Mouse (Mus musculus): ENCODE results near the gene Luzp2. TPM values are rescaled to one million over a fixed set of nuclear protein-coding genes. Genes with fewer than 3 reads are reported as not detected.
A peak's percentile ranks its signal among the peaks of the same experiment; 100 is the strongest.

The Luzp2 gene
- polyA plus RNA-seq, 1 experiment from 2014 or later, result 60.2 TPM

DNA sequence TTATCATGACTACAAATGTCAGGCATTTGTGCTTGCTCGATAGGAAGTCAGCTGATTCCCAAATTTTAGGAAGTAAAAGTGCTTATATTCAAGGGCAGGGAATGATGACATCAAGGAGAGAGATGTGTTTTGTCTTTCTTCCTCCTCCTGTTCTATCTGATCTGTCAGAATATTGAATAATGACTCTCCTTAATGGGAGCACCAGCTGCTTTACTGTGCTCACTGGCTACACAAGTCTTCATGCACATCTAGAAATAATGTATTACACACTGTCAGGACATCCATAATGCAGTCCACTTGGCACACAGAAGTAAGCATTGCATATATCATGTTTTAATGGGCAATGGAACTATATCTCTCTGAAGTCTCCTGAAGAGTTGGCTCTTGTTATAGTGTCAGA, 17.6 kb downstream of the Luzp2 start:
- Histone ChIP-seq H3K4me1 (ENCODE audit: control insufficient read depth, insufficient read depth, low read length) (no peaks in the 10 kb centered on the region), H3K36me3 (ENCODE audit: control insufficient read depth, insufficient read depth, low read length) (no peaks in the 10 kb centered on the region), H3K9ac (replicated peaks; ENCODE audit: low read length) (no peak overlapping the region), H3K27ac (replicated peaks; ENCODE audit: low read depth, low read length) (no peak overlapping the region), H3K4me3 (replicated peaks; ENCODE audit: low read depth, low read length) (no peak overlapping the region), H3K27me3 (ENCODE audit: control insufficient read depth, insufficient read depth, low read length) (no peaks in the 10 kb centered on the region), H3K4me2 (ENCODE audit: low read length) (no peak overlapping the region), H3K9me3 (ENCODE audit: control insufficient read depth, low read length) (no peaks in the 10 kb centered on the region)
- ATAC-seq (ENCODE audit: low FRiP score, low TSS enrichment) (no peak), DNase-seq (no peak)
- 90% methylated on average over 1 of the region's 1 CpGs for WGBS

DNA sequence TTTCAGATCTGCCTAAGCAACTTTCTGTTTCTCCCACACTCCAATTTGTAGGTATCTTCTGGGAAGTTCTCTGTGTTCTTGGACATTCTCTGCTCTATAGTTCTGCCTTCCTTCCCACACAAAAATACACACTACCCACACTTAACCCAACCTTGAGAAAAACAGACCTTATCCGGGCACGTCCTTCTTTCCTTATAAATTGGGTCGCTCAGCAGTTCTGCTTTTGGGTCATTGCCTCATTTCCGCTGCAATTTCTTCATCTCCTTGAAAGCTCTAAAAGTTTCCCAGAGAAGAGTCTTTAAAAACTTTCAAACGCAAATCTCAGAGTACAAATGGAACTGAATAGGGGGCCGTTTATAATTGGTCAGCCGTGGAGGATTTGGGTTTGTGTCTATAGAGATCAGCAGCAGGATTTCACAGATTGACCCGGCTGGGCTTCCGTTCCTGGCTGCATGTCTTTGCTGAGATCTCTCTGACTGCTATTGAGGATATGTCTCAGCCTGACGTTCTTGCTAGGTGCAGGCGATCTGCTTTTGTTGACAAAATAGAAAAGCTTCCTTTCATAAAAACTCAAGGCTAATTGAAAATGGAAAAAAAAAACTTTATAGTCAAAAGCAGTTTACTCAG, 26.0 kb downstream of the Luzp2 start:
- H3K4me2 ChIP-seq (ENCODE audit: low read length), result 0 out of 2 replicates have a peak overlapping the region, but pooled peaks have one; percentile 12

DNA sequence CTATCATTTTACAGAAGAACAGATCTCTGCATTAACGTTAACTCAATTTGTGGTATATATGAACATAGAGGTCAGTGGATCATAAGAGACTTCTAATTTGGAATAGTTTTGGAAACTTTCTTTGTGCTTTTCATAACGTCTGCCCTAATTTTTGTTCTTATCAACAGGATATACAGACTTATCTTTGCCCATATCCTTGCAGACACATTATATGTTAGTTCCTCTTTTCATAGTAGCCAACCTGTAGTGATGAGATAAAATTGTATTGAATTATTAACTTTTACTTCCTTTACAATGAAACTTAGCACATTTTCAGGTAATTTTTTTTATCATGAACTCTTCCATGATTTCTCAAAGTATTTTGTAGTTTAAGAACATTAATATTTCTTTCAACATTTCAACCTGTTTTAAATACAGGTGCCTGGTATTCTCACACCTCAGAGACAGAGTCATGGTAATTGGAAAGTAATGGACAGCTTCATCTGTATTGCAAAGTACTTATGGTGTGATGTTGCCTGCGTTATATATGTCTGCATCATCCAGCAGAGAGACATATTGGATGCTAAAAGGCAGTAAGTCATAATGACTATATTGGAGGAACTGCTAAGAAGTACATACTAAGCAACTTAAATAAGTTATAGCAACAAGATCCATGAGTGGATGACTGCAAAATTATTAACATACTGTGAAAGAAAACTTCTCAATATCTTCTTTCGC, 43.8 kb downstream of the Luzp2 start:
- Histone ChIP-seq H3K4me2 (ENCODE audit: low read length) (no peak overlapping the region), H3K9me3 (ENCODE audit: control insufficient read depth, low read length) (no peaks in the 10 kb centered on the region), H3K36me3 (ENCODE audit: control insufficient read depth, insufficient read depth, low read length) (no peaks in the 10 kb centered on the region), H3K4me3 (replicated peaks; ENCODE audit: low read depth, low read length) (no peak overlapping the region), H3K27ac (replicated peaks; ENCODE audit: low read depth, low read length) (no peak overlapping the region), H3K9ac (replicated peaks; ENCODE audit: low read length) (no peak overlapping the region), H3K4me1 (ENCODE audit: control insufficient read depth, insufficient read depth, low read length) (no peaks in the 10 kb centered on the region), H3K27me3 (ENCODE audit: control insufficient read depth, insufficient read depth, low read length) (no peaks in the 10 kb centered on the region)
- DNase-seq (no peak), ATAC-seq (ENCODE audit: low FRiP score, low TSS enrichment) (no peak)
- WGBS, result 93% methylated on average over 4 of the region's 4 CpGs

More for the DNA sequence above, 26.0 kb downstream of the Luzp2 start:
- Histone ChIP-seq H3K9ac (replicated peaks; ENCODE audit: low read length) (no peak overlapping the region), H3K27ac (replicated peaks; ENCODE audit: low read depth, low read length) (no peak overlapping the region), H3K36me3 (ENCODE audit: control insufficient read depth, insufficient read depth, low read length) (no peaks in the 10 kb centered on the region), H3K4me1 (ENCODE audit: control insufficient read depth, insufficient read depth, low read length) (no peaks in the 10 kb centered on the region), H3K4me3 (replicated peaks; ENCODE audit: low read depth, low read length) (no peak overlapping the region), H3K9me3 (ENCODE audit: control insufficient read depth, low read length) (no peaks in the 10 kb centered on the region), H3K27me3 (ENCODE audit: control insufficient read depth, insufficient read depth, low read length) (no peaks in the 10 kb centered on the region)
- WGBS, result 18% methylated on average over 11 of the region's 11 CpGs
- ATAC-seq (ENCODE audit: low FRiP score, low TSS enrichment) (no peak), DNase-seq (peak; percentile 39)

DNA sequence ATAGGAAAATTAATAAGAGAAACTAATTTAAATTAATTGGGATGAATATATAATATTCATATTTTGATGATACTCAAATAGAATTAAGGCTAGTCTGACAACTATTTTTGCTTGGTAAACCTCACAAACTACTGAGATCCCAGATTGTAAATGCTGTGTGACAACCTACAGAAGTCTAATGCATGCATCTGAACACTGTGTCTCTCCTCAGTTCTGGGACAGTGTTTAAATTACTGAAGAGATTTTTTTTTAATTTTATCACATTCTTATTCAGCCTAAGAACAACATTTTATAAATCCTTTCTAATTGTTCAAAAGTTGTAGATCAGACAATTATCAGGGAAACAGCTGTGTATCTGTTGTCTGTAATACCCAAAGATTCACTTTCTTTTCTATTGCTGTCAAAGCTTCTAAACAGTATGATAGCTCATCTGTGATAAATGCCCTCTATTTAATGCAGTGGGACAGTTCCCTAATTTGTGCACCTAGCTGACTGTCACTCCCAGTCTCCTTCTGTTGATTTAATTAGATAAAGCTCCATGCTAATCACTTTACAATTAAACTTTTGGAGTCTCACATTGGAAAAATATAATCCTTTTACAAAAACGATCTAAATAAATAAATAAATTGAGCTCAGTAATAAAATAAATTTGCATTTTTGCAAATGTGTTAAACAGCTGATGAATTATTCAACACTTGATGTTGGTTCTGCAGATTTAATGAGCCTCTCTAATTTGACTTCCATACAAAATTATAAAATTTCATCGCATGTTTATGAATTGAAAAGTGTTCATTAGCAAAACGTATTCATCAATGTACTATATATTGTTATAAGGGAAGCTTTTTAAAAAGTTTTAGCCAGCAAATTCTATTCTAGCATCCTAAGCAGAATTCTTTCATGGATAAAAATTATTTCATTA, 58.7 kb downstream of the Luzp2 start:
- Histone ChIP-seq H3K9me3 (ENCODE audit: control insufficient read depth, low read length) (no peaks in the 10 kb centered on the region), H3K4me2 (ENCODE audit: low read length) (no peak overlapping the region), H3K27me3 (ENCODE audit: control insufficient read depth, insufficient read depth, low read length) (no peaks in the 10 kb centered on the region), H3K27ac (replicated peaks; ENCODE audit: low read depth, low read length) (no peak overlapping the region), H3K4me3 (replicated peaks; ENCODE audit: low read depth, low read length) (no peak overlapping the region), H3K4me1 (ENCODE audit: control insufficient read depth, insufficient read depth, low read length) (no peaks in the 10 kb centered on the region), H3K9ac (replicated peaks; ENCODE audit: low read length) (no peak overlapping the region), H3K36me3 (ENCODE audit: control insufficient read depth, insufficient read depth, low read length) (no peaks in the 10 kb centered on the region)
- DNase-seq (peak; percentile 21), ATAC-seq (ENCODE audit: low FRiP score, low TSS enrichment) (peak; percentile 46; the same call in 1 of the 2 replicates)
- 49% methylated on average over 3 of the region's 3 CpGs for WGBS

DNA sequence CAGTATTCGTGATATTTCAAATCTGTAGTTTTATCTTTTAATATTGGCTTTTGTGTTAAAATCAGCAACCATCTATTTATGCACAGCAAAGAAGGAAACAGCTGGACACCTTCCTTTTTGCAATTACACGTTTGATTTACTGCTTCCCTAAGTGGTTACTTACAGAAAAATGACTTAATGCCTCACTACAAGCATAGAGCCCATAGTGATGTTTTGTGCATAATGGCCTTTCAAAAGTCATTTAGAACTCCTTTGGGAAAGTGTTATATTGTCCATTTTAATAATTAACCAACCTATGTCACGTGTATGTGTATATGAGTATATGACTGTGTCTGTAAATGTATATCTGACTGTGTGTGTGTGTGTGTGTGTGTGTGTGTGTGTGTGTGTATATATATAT, 63.3 kb downstream of the Luzp2 start:
- ATAC-seq (ENCODE audit: low FRiP score, low TSS enrichment), result no peak
- Histone ChIP-seq H3K4me2 (ENCODE audit: low read length) (no peak overlapping the region), H3K36me3 (ENCODE audit: control insufficient read depth, insufficient read depth, low read length) (no peaks in the 10 kb centered on the region), H3K27me3 (ENCODE audit: control insufficient read depth, insufficient read depth, low read length) (no peaks in the 10 kb centered on the region), H3K4me3 (replicated peaks; ENCODE audit: low read depth, low read length) (no peak overlapping the region), H3K9me3 (ENCODE audit: control insufficient read depth, low read length) (no peaks in the 10 kb centered on the region), H3K4me1 (ENCODE audit: control insufficient read depth, insufficient read depth, low read length) (no peaks in the 10 kb centered on the region), H3K27ac (replicated peaks; ENCODE audit: low read depth, low read length) (no peak overlapping the region), H3K9ac (replicated peaks; ENCODE audit: low read length) (no peak overlapping the region)
- no peak for DNase-seq
- WGBS, result 70% methylated on average over 3 of the region's 3 CpGs

DNA sequence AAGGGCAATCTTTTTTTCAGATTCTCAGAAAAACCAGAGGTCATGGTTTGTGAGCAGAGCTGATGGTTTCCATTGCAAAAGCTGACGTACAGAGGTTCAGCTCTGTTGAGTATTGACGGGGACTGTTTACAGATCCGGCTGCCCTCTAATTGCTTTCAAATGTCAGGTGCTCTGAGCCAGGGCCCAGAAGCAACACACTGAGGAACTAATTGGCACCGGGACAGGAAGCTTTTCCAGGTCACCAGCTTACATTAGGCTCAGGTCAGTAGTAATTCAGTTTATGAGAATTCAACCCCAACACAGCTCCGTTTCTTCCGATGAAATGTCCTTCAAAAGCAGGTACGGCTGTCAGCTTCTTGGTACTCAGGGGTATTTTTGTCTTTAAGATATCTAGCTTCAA, 74.7 kb downstream of the Luzp2 start:
- H3K4me3 ChIP-seq (replicated peaks; ENCODE audit: low read depth, low read length), result no peak overlapping the region
- no peaks in the 10 kb centered on the region for H3K9me3 ChIP-seq (ENCODE audit: control insufficient read depth, low read length)
- no peak overlapping the region for H3K27ac ChIP-seq (replicated peaks; ENCODE audit: low read depth, low read length)
- no peaks in the 10 kb centered on the region for H3K27me3 ChIP-seq (ENCODE audit: control insufficient read depth, insufficient read depth, low read length)
- 63% methylated on average over 7 of the region's 7 CpGs for WGBS
- H3K36me3 ChIP-seq (ENCODE audit: control insufficient read depth, insufficient read depth, low read length), result no peaks in the 10 kb centered on the region
- no peaks in the 10 kb centered on the region for H3K4me1 ChIP-seq (ENCODE audit: control insufficient read depth, insufficient read depth, low read length)
- no peak overlapping the region for H3K9ac ChIP-seq (replicated peaks; ENCODE audit: low read length)
- no peak for DNase-seq
- ATAC-seq (ENCODE audit: low FRiP score, low TSS enrichment), result no peak
- H3K4me2 ChIP-seq (ENCODE audit: low read length), result no peak overlapping the region

DNA sequence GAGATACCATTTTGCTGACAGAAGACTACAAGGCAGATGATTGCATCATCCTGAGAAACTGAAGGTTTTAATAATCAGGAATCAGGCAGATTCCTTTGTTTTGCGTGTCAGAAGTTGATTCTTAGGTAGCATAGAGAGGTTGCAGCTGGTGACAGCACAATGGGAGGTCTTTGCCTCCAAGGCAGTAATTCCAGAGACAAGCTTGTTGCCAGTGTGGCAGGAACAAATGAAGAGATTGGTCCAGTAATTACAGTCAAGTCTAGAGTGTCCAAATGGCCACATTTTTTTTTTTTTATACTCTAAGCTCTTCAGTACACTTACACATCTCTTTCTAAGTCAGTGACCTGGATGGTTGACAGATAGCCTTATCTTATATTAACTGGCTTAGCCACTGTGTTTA, 78.7 kb downstream of the Luzp2 start:
- Histone ChIP-seq H3K9ac (replicated peaks; ENCODE audit: low read length) (no peak overlapping the region), H3K27ac (replicated peaks; ENCODE audit: low read depth, low read length) (peak overlapping the region; percentile 45; the same call in 1 of the 2 replicates), H3K4me3 (replicated peaks; ENCODE audit: low read depth, low read length) (no peak overlapping the region), H3K9me3 (ENCODE audit: control insufficient read depth, low read length) (no peaks in the 10 kb centered on the region), H3K36me3 (ENCODE audit: control insufficient read depth, insufficient read depth, low read length) (no peaks in the 10 kb centered on the region), H3K27me3 (ENCODE audit: control insufficient read depth, insufficient read depth, low read length) (no peaks in the 10 kb centered on the region), H3K4me1 (ENCODE audit: control insufficient read depth, insufficient read depth, low read length) (no peaks in the 10 kb centered on the region), H3K4me2 (ENCODE audit: low read length) (no peak overlapping the region)
- ATAC-seq (ENCODE audit: low FRiP score, low TSS enrichment), result no peak
- 23% methylated on average over 1 of the region's 1 CpGs for WGBS
- DNase-seq, result no peak

DNA sequence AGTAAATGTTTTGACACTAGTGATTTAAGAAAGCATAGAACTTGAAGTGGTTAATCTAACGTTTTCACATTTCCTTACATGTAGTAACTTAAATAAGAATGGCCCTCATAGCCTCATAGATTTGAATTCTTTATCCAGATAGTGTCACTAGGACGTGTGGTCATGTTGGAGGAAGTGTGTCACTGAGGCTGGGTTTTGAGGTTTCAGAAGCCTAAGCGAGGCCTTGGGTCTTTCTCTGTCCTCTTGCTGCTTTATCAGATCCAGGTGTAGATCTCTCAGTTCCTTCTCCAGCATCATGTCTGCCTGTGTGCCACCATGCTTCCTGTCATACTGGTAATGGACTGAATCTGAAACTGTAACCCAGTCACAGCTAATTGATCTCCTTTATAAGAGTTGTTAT, 86.7 kb downstream of the Luzp2 start:
- Histone ChIP-seq H3K4me2 (ENCODE audit: low read length) (no peak overlapping the region), H3K4me1 (ENCODE audit: control insufficient read depth, insufficient read depth, low read length) (no peaks in the 10 kb centered on the region), H3K9ac (replicated peaks; ENCODE audit: low read length) (no peak overlapping the region), H3K4me3 (replicated peaks; ENCODE audit: low read depth, low read length) (no peak overlapping the region), H3K36me3 (ENCODE audit: control insufficient read depth, insufficient read depth, low read length) (no peaks in the 10 kb centered on the region), H3K27ac (replicated peaks; ENCODE audit: low read depth, low read length) (no peak overlapping the region), H3K27me3 (ENCODE audit: control insufficient read depth, insufficient read depth, low read length) (no peaks in the 10 kb centered on the region), H3K9me3 (ENCODE audit: control insufficient read depth, low read length) (no peaks in the 10 kb centered on the region)
- ATAC-seq (ENCODE audit: low FRiP score, low TSS enrichment), result no peak
- 86% methylated on average over 3 of the region's 3 CpGs for WGBS
- DNase-seq, result no peak
